Mouse (Mus musculus): ENCODE measurements around the gene Gm5072. TPM values are rescaled to one million over a fixed set of nuclear protein-coding genes. Genes with fewer than 3 reads are reported as not detected.
"Not testable (repeated sequence)": the region's sequence is repeated elsewhere in the genome, so short reads cannot be mapped to it uniquely, and the experiment has no call there.

Gene Gm5072
- polyA plus RNA-seq (2014; fragmentation: Nextera tagmentation; extraction: Ambion mirVana), result not detected in 2 replicates

GRCm38 (mm10) chrX:91392200-91392599, at the start of gene Gm5072:
TSS of gene Gm5072 (plus strand) at chrX:91392500.
- not testable (repeated sequence) for H3K27me3 ChIP-seq (ENCODE audit: control insufficient read depth, insufficient read depth, low read length); H3K9me3 ChIP-seq (ENCODE audit: control insufficient read depth, low read depth, low read length); H3K27ac ChIP-seq (ENCODE audit: low read length); H3K9ac ChIP-seq (replicated peaks; ENCODE audit: low read depth, low read length); H3K4me3 ChIP-seq (ENCODE audit: low read depth, low read length); ATAC-seq (ENCODE audit: insufficient number of reproducible peaks, insufficient read depth, low FRiP score, low read depth); H3K4me1 ChIP-seq (ENCODE audit: control insufficient read depth, insufficient read depth, low read length); H3K4me2 ChIP-seq (replicated peaks; ENCODE audit: low read depth, low read length); H3K36me3 ChIP-seq (ENCODE audit: control insufficient read depth, insufficient read depth, low read length)
- no CpG with 5 or more reads among the region's 5 CpGs for WGBS

Other genes with a start within 250 kb of the Gm5072 start
- not detected in 2 replicates for gene Mageb2, start 60.8 kb upstream of the Gm5072 start, polyA plus RNA-seq (2014; fragmentation: Nextera tagmentation; extraction: Ambion mirVana)
- gene Gm8914, start 87.6 kb downstream of the Gm5072 start, polyA plus RNA-seq (2014; fragmentation: Nextera tagmentation; extraction: Ambion mirVana), result not detected in 2 replicates
- not detected in 2 replicates for gene 1700084M14Rik, start 183.4 kb downstream of the Gm5072 start, polyA plus RNA-seq (2014; fragmentation: Nextera tagmentation; extraction: Ambion mirVana)
- gene Gm14781, start 239.7 kb downstream of the Gm5072 start, polyA plus RNA-seq (2014; fragmentation: Nextera tagmentation; extraction: Ambion mirVana), result not detected in 2 replicates

Data from stomach, embryonic 14.5 days (tissue).